Mouse (Mus musculus) midbrain, embryonic 15.5 days (tissue): ENCODE results near the gene Wbp1. TPM values are rescaled to one million over a fixed set of nuclear protein-coding genes. Genes with fewer than 3 reads are reported as not detected.

Experiments used
- ATAC-seq: fragments of 200-750 bp; cut with Nextera tagmentation; replicated peaks from 2 replicates; pipeline ENCODE4 v1.8.0; 2017; ENCODE audit warnings: moderate TSS enrichment
- H3K27ac ChIP-seq: fragments of 300-500 bp; sonication (generic); 2 replicates; pipeline ENCODE4 v1.5.1; 2015; ENCODE audit warnings: mild to moderate bottlenecking, inconsistent platforms
- H3K27me3 ChIP-seq: fragments of 300-500 bp; sonication (generic); replicated peaks from 2 replicates; pipeline ENCODE4 v1.6.1; 2015; ENCODE audit warnings: inconsistent platforms
- H3K36me3 ChIP-seq: fragments of 300-500 bp; sonication (generic); replicated peaks from 2 replicates; pipeline ENCODE4 v1.6.1; 2015; ENCODE audit warnings: inconsistent platforms
- H3K4me1 ChIP-seq: fragments of 300-500 bp; sonication (generic); 2 replicates; pipeline ENCODE4 v1.6.1; 2015; ENCODE audit warnings: inconsistent platforms
- H3K4me2 ChIP-seq: fragments of 300-500 bp; sonication (generic); 2 replicates; pipeline ENCODE4 v1.6.1; 2015; ENCODE audit warnings: inconsistent platforms, mild to moderate bottlenecking, moderate library complexity
- H3K4me3 ChIP-seq: fragments of 300-500 bp; sonication (generic); 2 replicates; pipeline ENCODE4 v1.5.1; 2015; ENCODE audit warnings: mild to moderate bottlenecking, inconsistent platforms
- H3K9ac ChIP-seq: fragments of 300-500 bp; sonication (generic); 2 replicates; pipeline ENCODE4 v1.6.1; 2015; ENCODE audit warnings: mild to moderate bottlenecking, inconsistent platforms
- H3K9me3 ChIP-seq: fragments of 300-500 bp; sonication (generic); 2 replicates; pipeline ENCODE4 v1.6.1; 2016; ENCODE audit warnings: inconsistent platforms
- WGBS: fragments of 180-500 bp; shearing (Covaris S2); methylation state at CpG from one replicate; pipeline ENCODE4 v1.1.7; 2015; ENCODE audit warnings: mixed read lengths; 5-methylcytosine and 5-hydroxymethylcytosine counted together
- polyA plus RNA-seq: library from polyadenylated mRNA; unstranded; fragments of >200 nt; fragmentation: Nextera tagmentation; extraction: Ambion mirVana; gene quantifications from 2 replicates; pipeline ENCODE4 v1.2.1, GENCODE M21; 2015

Wbp1 gene
- polyA plus RNA-seq, 1 experiment from 2014 or later = 176 TPM

- WGBS = 93% methylated on average over 4 of the region's 4 CpGs
- Histone ChIP-seq H3K4me2 (no peak overlapping the region), H3K9me3 (no peaks in the 10 kb centered on the region), H3K27ac (no peak overlapping the region), H3K4me1 (peaks cover 45% of the 10 kb centered on the region), H3K27me3 (no peaks in the 10 kb centered on the region), H3K9ac (no peak overlapping the region), H3K36me3 (no peaks in the 10 kb centered on the region), H3K4me3 (no peak overlapping the region)
- no peak for ATAC-seq
Observed at GRCm38 (mm10) chr6:83111510-83112136, 9.7 kb downstream of the Wbp1 start.

GRCm38 (mm10) chr6:83108762-83109668 is 12.3 kb downstream of the Wbp1 start, which contains the start of gene Mrpl53:
Gene Mrpl53 (plus strand): TSS chr6:83109040.
- under 1% methylated on average over 76 of the region's 76 CpGs for WGBS
- H3K27me3 ChIP-seq = no peaks in the 10 kb centered on the region
- peak within 1 kb of the TSS; percentile 77 for H3K9ac ChIP-seq
- no peaks in the 10 kb centered on the region for H3K9me3 ChIP-seq
- H3K4me3 ChIP-seq = peak within 1 kb of the TSS; percentile 72
- H3K27ac ChIP-seq = peak within 1 kb of the TSS; percentile 77
- H3K4me2 ChIP-seq = peak within 1 kb of the TSS; percentile 92
- H3K4me1 ChIP-seq = peaks cover 29% of the 10 kb centered on the region
- ATAC-seq = peak; percentile 92
- H3K36me3 ChIP-seq = 0 out of 2 replicates have a peak, but pooled peaks cover 2% of the 10 kb centered on the region

- Histone ChIP-seq H3K4me1 (peaks cover 38% of the 10 kb centered on the region), H3K9ac (no peak overlapping the region), H3K4me2 (peak overlapping the region; percentile 92), H3K36me3 (0 out of 2 replicates have a peak, but pooled peaks cover 2% of the 10 kb centered on the region), H3K9me3 (no peaks in the 10 kb centered on the region), H3K4me3 (peak overlapping the region; percentile 72; the same call in 1 of the 2 replicates), H3K27me3 (no peaks in the 10 kb centered on the region), H3K27ac (peak overlapping the region; percentile 77; the same call in 1 of the 2 replicates)
- 31% methylated on average over 13 of the region's 13 CpGs for WGBS
- 0 out of 2 replicates have a peak, but pooled peaks have one; percentile 2 for ATAC-seq
Observed at GRCm38 (mm10) chr6:83107566-83108400, 13.6 kb downstream of the Wbp1 start.

GRCm38 (mm10) chr6:83104158-83104557 is 17.2 kb downstream of the Wbp1 start:
- Histone ChIP-seq H3K4me1 (peaks cover 34% of the 10 kb centered on the region), H3K27ac (no peak overlapping the region), H3K4me3 (no peak overlapping the region), H3K4me2 (no peak overlapping the region), H3K27me3 (no peaks in the 10 kb centered on the region), H3K9ac (no peak overlapping the region), H3K36me3 (0 out of 2 replicates have a peak, but pooled peaks cover 2% of the 10 kb centered on the region), H3K9me3 (no peaks in the 10 kb centered on the region)
- WGBS = 73% methylated on average over 4 of the region's 4 CpGs
- no peak for ATAC-seq

GRCm38 (mm10) chr6:83103130-83103650 is 18.2 kb downstream of the Wbp1 start:
- Histone ChIP-seq H3K9me3 (no peaks in the 10 kb centered on the region), H3K27me3 (no peaks in the 10 kb centered on the region), H3K9ac (peak overlapping the region; percentile 70; the same call in 1 of the 2 replicates), H3K4me3 (peak overlapping the region; percentile 69), H3K4me1 (peaks cover 29% of the 10 kb centered on the region), H3K27ac (no peak overlapping the region), H3K4me2 (peak overlapping the region; percentile 93), H3K36me3 (0 out of 2 replicates have a peak, but pooled peaks cover 2% of the 10 kb centered on the region)
- no peak for ATAC-seq
- 43% methylated on average over 11 of the region's 11 CpGs for WGBS

- WGBS = under 1% methylated on average over 64 of the region's 74 CpGs
Observed at GRCm38 (mm10) chr6:83101688-83102556, 19.4 kb downstream of the Wbp1 start.

GRCm38 (mm10) chr6:83101316-83101687 is 20.1 kb downstream of the Wbp1 start, which contains the start of the genes Ccdc142 and Gm42688:
Gene Ccdc142 (plus strand): TSS chr6:83101601.
Gene Gm42688 (plus strand): TSS chr6:83101617.
- under 1% methylated on average over 25 of the region's 25 CpGs for WGBS

More at GRCm38 (mm10) chr6:83101688-83102556, 19.4 kb downstream of the Wbp1 start:
- Histone ChIP-seq H3K4me3 (peak overlapping the region; percentile 69), H3K9me3 (no peaks in the 10 kb centered on the region), H3K36me3 (0 out of 2 replicates have a peak, but pooled peaks cover 2% of the 10 kb centered on the region), H3K9ac (peak overlapping the region; percentile 70), H3K27me3 (no peaks in the 10 kb centered on the region), H3K27ac (peak overlapping the region; percentile 88), H3K4me1 (peaks cover 21% of the 10 kb centered on the region), H3K4me2 (peak overlapping the region; percentile 93)
- peak; percentile 82 for ATAC-seq

GRCm38 (mm10) chr6:83098411-83098810 is 22.9 kb downstream of the Wbp1 start:
- H3K4me1 ChIP-seq = peaks cover 18% of the 10 kb centered on the region
- no peak overlapping the region for H3K4me2 ChIP-seq
- H3K36me3 ChIP-seq = no peaks in the 10 kb centered on the region
- H3K27me3 ChIP-seq = no peaks in the 10 kb centered on the region; the same call in 1 of the 2 replicates
- 71% methylated on average over 2 of the region's 2 CpGs for WGBS
- no peak overlapping the region for H3K4me3 ChIP-seq
- H3K9ac ChIP-seq = no peak overlapping the region
- no peak for ATAC-seq
- no peak overlapping the region for H3K27ac ChIP-seq
- no peaks in the 10 kb centered on the region for H3K9me3 ChIP-seq

More at GRCm38 (mm10) chr6:83101316-83101687, 20.1 kb downstream of the Wbp1 start, which contains the start of the genes Ccdc142 and Gm42688:
- peak within 1 kb of the TSS; percentile 93 for H3K4me2 ChIP-seq
- 0 out of 2 replicates have a peak, but pooled peaks cover 2% of the 10 kb centered on the region for H3K36me3 ChIP-seq
- H3K9me3 ChIP-seq = no peaks in the 10 kb centered on the region
- no peaks in the 10 kb centered on the region for H3K27me3 ChIP-seq
- H3K4me3 ChIP-seq = peak within 1 kb of the TSS; percentile 69
- peak; percentile 92 for ATAC-seq
- H3K9ac ChIP-seq = peak within 1 kb of the TSS; percentile 70
- peaks cover 21% of the 10 kb centered on the region for H3K4me1 ChIP-seq
- H3K27ac ChIP-seq = peak within 1 kb of the TSS; percentile 88

GRCm38 (mm10) chr6:83095968-83096367 is 25.4 kb downstream of the Wbp1 start:
- no peak overlapping the region for H3K27ac ChIP-seq
- H3K4me3 ChIP-seq = no peak overlapping the region
- H3K27me3 ChIP-seq = peaks cover 8% of the 10 kb centered on the region
- H3K4me1 ChIP-seq = peaks cover 3% of the 10 kb centered on the region; the same call in 1 of the 2 replicates
- no peak overlapping the region for H3K4me2 ChIP-seq
- ATAC-seq = no peak
- no peak overlapping the region for H3K9ac ChIP-seq
- no peaks in the 10 kb centered on the region for H3K9me3 ChIP-seq
- no peaks in the 10 kb centered on the region for H3K36me3 ChIP-seq
- WGBS = 39% methylated on average over 6 of the region's 6 CpGs

- H3K4me2 ChIP-seq = no peak overlapping the region
- no peak overlapping the region for H3K9ac ChIP-seq
- WGBS = 45% methylated on average over 6 of the region's 6 CpGs
- peaks cover 40% of the 10 kb centered on the region for H3K27me3 ChIP-seq
- no peaks in the 10 kb centered on the region for H3K36me3 ChIP-seq
- H3K9me3 ChIP-seq = no peaks in the 10 kb centered on the region
- H3K4me1 ChIP-seq = peaks cover 2% of the 10 kb centered on the region; the same call in 1 of the 2 replicates
- ATAC-seq = no peak
- no peak overlapping the region for H3K4me3 ChIP-seq
- no peak overlapping the region for H3K27ac ChIP-seq
Observed at GRCm38 (mm10) chr6:83092416-83093127, 28.8 kb downstream of the Wbp1 start.
